Mouse (Mus musculus): Measurements from ENCODE around the gene Exoc3l4.
A peak's percentile ranks its signal among the peaks of the same experiment; 100 is the strongest.

GRCm38 (mm10) chr12:111377376-111377973 lies 39.3 kb upstream of the Exoc3l4 start, which contains the start of gene Cdc42bpb:
- TF ChIP-seq TCF3 (IDR thresholded peaks at IDR 0.05; ENCODE audit: insufficient read length, low read depth) (no peak), POLR2A (IDR thresholded peaks at IDR 0.05; ENCODE audit: insufficient read length, low read depth) (peak; percentile 83), MYOG (IDR thresholded peaks at IDR 0.05; ENCODE audit: control insufficient read depth in 1 of 3, insufficient read depth in 1 of 3, insufficient read length in 2 of 3, low read depth in 2 of 3) (no peak)
